Mouse (Mus musculus): Measurements from ENCODE around the gene Gprc5b.

GRCm38 (mm10) chr7:118929601-118930311 is 65.3 kb downstream of the Gprc5b start:
- TF ChIP-seq POLR2A (IDR thresholded peaks at IDR 0.05; ENCODE audit: low read depth, low read length): no peak
- no peak for TF ChIP-seq CTCF (IDR thresholded peaks at IDR 0.05; ENCODE audit: extremely low read depth, insufficient read depth, insufficient read length, insufficient replicate concordance)

Data from spleen, adult 2 months (tissue).